In the genomic region with DNA sequence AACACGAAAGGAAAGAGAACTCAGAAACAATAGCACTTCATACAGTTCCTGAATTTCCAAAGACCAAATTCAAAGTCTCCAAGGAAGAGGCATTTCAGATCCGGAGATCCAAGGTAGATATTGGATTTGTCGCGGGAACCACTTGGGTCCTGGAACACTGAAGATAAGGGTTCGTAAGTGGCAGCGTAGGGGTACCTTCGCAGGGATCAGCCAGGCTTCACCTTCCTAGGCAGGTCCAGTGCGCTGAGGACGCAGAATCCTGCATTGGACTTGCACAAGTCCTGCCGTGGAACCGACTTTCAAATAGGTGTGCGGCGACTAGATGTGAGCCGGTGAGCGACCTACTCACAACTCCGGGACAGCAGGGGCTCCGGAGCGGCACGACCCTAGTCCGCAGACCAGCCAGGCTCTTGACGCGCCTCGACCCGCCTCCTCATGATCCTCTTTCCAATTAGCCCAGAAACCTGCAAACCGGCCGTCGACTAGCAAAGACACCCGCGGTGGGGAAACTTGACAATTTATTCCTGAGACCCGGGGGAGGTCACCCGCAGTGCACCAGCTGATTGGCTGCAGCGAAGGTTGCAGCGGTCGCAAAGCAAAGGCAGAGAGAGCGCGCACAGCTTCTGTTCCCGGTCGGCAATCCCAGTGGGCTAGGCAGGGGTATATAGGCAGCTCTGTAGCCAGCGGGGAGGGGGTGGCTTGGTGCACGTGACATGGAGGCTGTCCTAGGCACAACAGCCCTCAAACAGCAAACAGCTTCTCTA, we compare ENCODE assay signal across 8 mouse cellular contexts.
DNase-seq lines count a peak whose midpoint lies in the region; ATAC-seq and TF ChIP-seq lines count a peak whose summit lies in the region.

No protein-coding gene starts in this region.

- 2% methylated on average over 40 of the region's 40 CpGs for WGBS in heart, embryonic 15.5 days
- 3% methylated on average over 40 of the region's 40 CpGs for WGBS in kidney, postnatal 0 days
- 1% methylated on average over 40 of the region's 40 CpGs for WGBS in limb, embryonic 14.5 days

- no peak for TF ChIP-seq CTCF in kidney, postnatal 0 days (IDR thresholded peaks at IDR 0.05; ENCODE audit: low read depth)

- peak overlapping the region; percentile 46 for H3K4me3 ChIP-seq in heart, embryonic 15.5 days
- H3K4me3 ChIP-seq in kidney, postnatal 0 days (replicated peaks; ENCODE audit: low read depth, low read length) = peak overlapping the region; percentile 23
- peak overlapping the region; percentile 33 for H3K4me3 ChIP-seq in limb, embryonic 14.5 days (replicated peaks; ENCODE audit: low read length)

- no peaks in the 10 kb centered on the region for H3K9me3 ChIP-seq in heart, embryonic 15.5 days (replicated peaks)
- H3K9me3 ChIP-seq in kidney, postnatal 0 days (replicated peaks; ENCODE audit: low read length) = no peaks in the 10 kb centered on the region
- H3K9me3 ChIP-seq in limb, embryonic 14.5 days (ENCODE audit: control insufficient read depth, low read length) = no peaks in the 10 kb centered on the region

- no peak for TF ChIP-seq POLR2A in limb, embryonic 14.5 days (IDR thresholded peaks at IDR 0.05; ENCODE audit: borderline replicate concordance, extremely low read depth, insufficient read depth, insufficient read length)

- H3K4me1 ChIP-seq in heart, embryonic 15.5 days (replicated peaks) = peaks cover 10% of the 10 kb centered on the region
- H3K4me1 ChIP-seq in kidney, postnatal 0 days (replicated peaks; ENCODE audit: insufficient read depth, low read length) = peaks cover 5% of the 10 kb centered on the region; the same call in 1 of the 2 replicates
- peaks cover 12% of the 10 kb centered on the region for H3K4me1 ChIP-seq in limb, embryonic 14.5 days (ENCODE audit: control insufficient read depth, insufficient read depth, low read length)

- H3K27me3 ChIP-seq in heart, embryonic 15.5 days = peaks cover 20% of the 10 kb centered on the region
- H3K27me3 ChIP-seq in kidney, postnatal 0 days (ENCODE audit: insufficient read depth, low read length) = 0 out of 2 replicates have a peak, but pooled peaks cover 15% of the 10 kb centered on the region
- no peaks in the 10 kb centered on the region for H3K27me3 ChIP-seq in limb, embryonic 14.5 days (ENCODE audit: control insufficient read depth, insufficient read depth, low read length)

- DNase-seq in R1 (ENCODE audit: low read depth, low spot score) (peak; percentile 57), adipocyte (ENCODE audit: low spot score) (no peak)
- DNase-seq in embryo, embryonic 10.5 days (ENCODE audit: low spot score) = peak; percentile 71
- peak; percentile 47 for DNase-seq in kidney, postnatal 0 days (ENCODE audit: low spot score)
- peak; percentile 27 for DNase-seq in limb, embryonic 14.5 days (ENCODE audit: low spot score)
- DNase-seq in retina, postnatal 1 day = peak; percentile 73
- DNase-seq in T-cell, adult 2 months (ENCODE audit: low spot score) = no peak

- 0 out of 2 replicates have a peak, but pooled peaks have one; percentile 43 for ATAC-seq in heart, embryonic 15.5 days (replicated peaks; ENCODE audit: insufficient number of reproducible peaks, insufficient read depth, low FRiP score, low read depth)
- ATAC-seq in kidney, postnatal 0 days (replicated peaks; ENCODE audit: low FRiP score, low read depth) = peak; percentile 52; the same call in 1 of the 2 replicates
- peak; percentile 55; the same call in 1 of the 2 replicates for ATAC-seq in limb, embryonic 14.5 days (ENCODE audit: low FRiP score, low read depth)

- peak overlapping the region; percentile 79 for H3K4me2 ChIP-seq in heart, embryonic 15.5 days
- peak overlapping the region; percentile 60 for H3K4me2 ChIP-seq in kidney, postnatal 0 days (ENCODE audit: low read length)
- H3K4me2 ChIP-seq in limb, embryonic 14.5 days (replicated peaks; ENCODE audit: low read depth, low read length, severe bottlenecking) = peak overlapping the region; percentile 73

- H3K36me3 ChIP-seq in heart, embryonic 15.5 days = no peaks in the 10 kb centered on the region
- no peaks in the 10 kb centered on the region for H3K36me3 ChIP-seq in kidney, postnatal 0 days (ENCODE audit: insufficient read depth, low read length)
- H3K36me3 ChIP-seq in limb, embryonic 14.5 days (ENCODE audit: control insufficient read depth, insufficient read depth, low read length) = no peaks in the 10 kb centered on the region

- H3K9ac ChIP-seq in heart, embryonic 15.5 days = peak overlapping the region; percentile 36
- peak overlapping the region; percentile 24; the same call in 1 of the 2 replicates for H3K9ac ChIP-seq in kidney, postnatal 0 days (ENCODE audit: low read depth, low read length)
- H3K9ac ChIP-seq in limb, embryonic 14.5 days (ENCODE audit: low read depth, low read length, severe bottlenecking) = peak overlapping the region; percentile 22; the same call in 1 of the 2 replicates

- H3K27ac ChIP-seq in heart, embryonic 15.5 days = no peak overlapping the region
- H3K27ac ChIP-seq in kidney, postnatal 0 days = no peak overlapping the region
- no peak overlapping the region for H3K27ac ChIP-seq in limb, embryonic 14.5 days (replicated peaks; ENCODE audit: low read depth, low read length)

Comparison
In these comparisons a context has a peak if more than half of its experiments do, and no peak if none do; other contexts are left out.
1. DNase-seq: peak in R1 (single experiment), embryo, embryonic 10.5 days (single experiment), kidney, postnatal 0 days (single experiment), limb, embryonic 14.5 days (single experiment) and retina, postnatal 1 day (single experiment); none in T-cell, adult 2 months (single experiment) and adipocyte (single experiment).
2. Peak in every context shown above with its lines, with median percentiles within 50 percentile points of each other: ATAC-seq, H3K4me2 ChIP-seq, H3K4me3 ChIP-seq and H3K9ac ChIP-seq.